Mouse (Mus musculus): ENCODE measurements at regions not wholly inside any gene's neighbourhood (a gene's known extent, or its start where the extent isn't known, plus 50 kb on each side); places are given as distances from the start of the nearest gene placed in this dataset.
"Not testable (repeated sequence)": the region's sequence is repeated elsewhere in the genome, so short reads cannot be mapped to it uniquely, and the experiment has no call there.

- no peak for TF ChIP-seq CTCF (IDR thresholded peaks at IDR 0.05; ENCODE audit: extremely low read depth, insufficient read length, insufficient replicate concordance, low read depth, low read length)
- no peak for TF ChIP-seq POLR2A (IDR thresholded peaks at IDR 0.05; ENCODE audit: low read depth, low read length)
- Histone ChIP-seq H3K4me1 (ENCODE audit: control insufficient read depth, insufficient read depth, insufficient read length, low read length) (no peaks in the 10 kb centered on the region), H3K36me3 (ENCODE audit: control insufficient read depth, insufficient read depth, low read length) (no peaks in the 10 kb centered on the region), H3K27me3 (ENCODE audit: control insufficient read depth, insufficient read depth, low read length) (no peaks in the 10 kb centered on the region), H3K27ac (ENCODE audit: insufficient read depth, low read depth, low read length) (no peak overlapping the region), H3K4me3 (ENCODE audit: low read depth, low read length) (no peak overlapping the region)
- 89% methylated on average over 1 of the region's 1 CpGs for WGBS
Observed at GRCm38 (mm10) chr6:37790878-37791277, 79.7 kb upstream of the Trim24 start.

- Histone ChIP-seq H3K27me3 (ENCODE audit: control insufficient read depth, insufficient read depth, low read length) (no peaks in the 10 kb centered on the region), H3K4me3 (ENCODE audit: low read depth, low read length) (no peak overlapping the region), H3K4me1 (ENCODE audit: control insufficient read depth, insufficient read depth, insufficient read length, low read length) (no peaks in the 10 kb centered on the region), H3K36me3 (ENCODE audit: control insufficient read depth, insufficient read depth, low read length) (no peaks in the 10 kb centered on the region), H3K27ac (ENCODE audit: insufficient read depth, low read depth, low read length) (no peak overlapping the region)
- 51% methylated on average over 4 of the region's 4 CpGs for WGBS
- no peak for TF ChIP-seq POLR2A (IDR thresholded peaks at IDR 0.05; ENCODE audit: low read depth, low read length)
- no peak for TF ChIP-seq CTCF (IDR thresholded peaks at IDR 0.05; ENCODE audit: extremely low read depth, insufficient read length, insufficient replicate concordance, low read depth, low read length)
Observed at GRCm38 (mm10) chr6:37794211-37794610, 76.4 kb upstream of the Trim24 start.

GRCm38 (mm10) chr6:37795001-37795400 lies 75.6 kb upstream of the Trim24 start:
- TF ChIP-seq POLR2A (IDR thresholded peaks at IDR 0.05; ENCODE audit: low read depth, low read length) (no peak), CTCF (IDR thresholded peaks at IDR 0.05; ENCODE audit: extremely low read depth, insufficient read length, insufficient replicate concordance, low read depth, low read length) (no peak)
- Histone ChIP-seq H3K27ac (ENCODE audit: insufficient read depth, low read depth, low read length) (no peak overlapping the region), H3K4me3 (ENCODE audit: low read depth, low read length) (no peak overlapping the region), H3K36me3 (ENCODE audit: control insufficient read depth, insufficient read depth, low read length) (no peaks in the 10 kb centered on the region), H3K27me3 (ENCODE audit: control insufficient read depth, insufficient read depth, low read length) (no peaks in the 10 kb centered on the region), H3K4me1 (ENCODE audit: control insufficient read depth, insufficient read depth, insufficient read length, low read length) (no peaks in the 10 kb centered on the region)

GRCm38 (mm10) chr6:37803231-37803630 lies 67.4 kb upstream of the Trim24 start:
- no peaks in the 10 kb centered on the region for H3K4me1 ChIP-seq (ENCODE audit: control insufficient read depth, insufficient read depth, insufficient read length, low read length)
- TF ChIP-seq POLR2A (IDR thresholded peaks at IDR 0.05; ENCODE audit: low read depth, low read length) (no peak), CTCF (IDR thresholded peaks at IDR 0.05; ENCODE audit: extremely low read depth, insufficient read length, insufficient replicate concordance, low read depth, low read length) (no peak)
- H3K27ac ChIP-seq (ENCODE audit: insufficient read depth, low read depth, low read length): no peak overlapping the region
- no peaks in the 10 kb centered on the region for H3K36me3 ChIP-seq (ENCODE audit: control insufficient read depth, insufficient read depth, low read length)
- H3K4me3 ChIP-seq (ENCODE audit: low read depth, low read length): no peak overlapping the region
- WGBS: 93% methylated on average over 5 of the region's 5 CpGs
- H3K27me3 ChIP-seq (ENCODE audit: control insufficient read depth, insufficient read depth, low read length): no peaks in the 10 kb centered on the region

GRCm38 (mm10) chr6:37805896-37806295 lies 64.7 kb upstream of the Trim24 start:
- WGBS: 97% methylated on average over 24 of the region's 24 CpGs
- H3K36me3 ChIP-seq (ENCODE audit: control insufficient read depth, insufficient read depth, low read length); H3K4me3 ChIP-seq (ENCODE audit: low read depth, low read length); H3K27ac ChIP-seq (ENCODE audit: insufficient read depth, low read depth, low read length); H3K27me3 ChIP-seq (ENCODE audit: control insufficient read depth, insufficient read depth, low read length); H3K4me1 ChIP-seq (ENCODE audit: control insufficient read depth, insufficient read depth, insufficient read length, low read length): not testable (repeated sequence)

- H3K27ac ChIP-seq (ENCODE audit: insufficient read depth, low read depth, low read length); H3K4me1 ChIP-seq (ENCODE audit: control insufficient read depth, insufficient read depth, insufficient read length, low read length); H3K36me3 ChIP-seq (ENCODE audit: control insufficient read depth, insufficient read depth, low read length); H3K27me3 ChIP-seq (ENCODE audit: control insufficient read depth, insufficient read depth, low read length); H3K4me3 ChIP-seq (ENCODE audit: low read depth, low read length): not testable (repeated sequence)
- 76% methylated on average over 1 of the region's 10 CpGs for WGBS
Observed at GRCm38 (mm10) chr6:37806529-37807191, 64.0 kb upstream of the Trim24 start.

- H3K27ac ChIP-seq (ENCODE audit: insufficient read depth, low read depth, low read length); H3K36me3 ChIP-seq (ENCODE audit: control insufficient read depth, insufficient read depth, low read length); H3K4me3 ChIP-seq (ENCODE audit: low read depth, low read length); H3K4me1 ChIP-seq (ENCODE audit: control insufficient read depth, insufficient read depth, insufficient read length, low read length); H3K27me3 ChIP-seq (ENCODE audit: control insufficient read depth, insufficient read depth, low read length): not testable (repeated sequence)
- 97% methylated on average over 2 of the region's 2 CpGs for WGBS
Observed at GRCm38 (mm10) chr6:37815218-37815617, 55.4 kb upstream of the Trim24 start.

Measured in small intestine, adult 2 months (tissue).